ENCODE assay signal across 13 mouse cellular contexts in genomic region chr16:33529502-33530454, GRCm38 (mm10). TPM values are rescaled to one million over a fixed set of nuclear protein-coding genes. Genes with fewer than 3 reads are reported as not detected.
DNase-seq lines count a peak whose midpoint lies in the region; ATAC-seq and TF ChIP-seq lines count a peak whose summit lies in the region.
"Had no signal": no experiment of that assay in that cellular context is flagged by ENCODE, and none has a peak within 500 bp of the region (broad histone marks: within the 10 kb centered on the region; RNA-seq: fewer than 3 reads in every experiment).

No protein-coding gene starts in this region.

- H3K4me1 ChIP-seq in forebrain, embryonic 12.5 days: peaks cover 11% of the 10 kb centered on the region
- no peaks in the 10 kb centered on the region for H3K4me1 ChIP-seq in forebrain, postnatal 0 days (ENCODE audit: insufficient read depth)
- H3K4me1 ChIP-seq in midbrain, embryonic 12.5 days: peaks cover 11% of the 10 kb centered on the region
- no peaks in the 10 kb centered on the region for H3K4me1 ChIP-seq in midbrain, embryonic 14.5 days (ENCODE audit: control insufficient read depth, insufficient read depth, low read length)
- peaks cover 14% of the 10 kb centered on the region for H3K4me1 ChIP-seq in hindbrain, embryonic 13.5 days (replicated peaks)
- peaks cover 15% of the 10 kb centered on the region for H3K4me1 ChIP-seq in small intestine, adult 2 months (ENCODE audit: control insufficient read depth, insufficient read depth, insufficient read length, low read length)
- H3K4me1 ChIP-seq: embryonic facial prominence, embryonic 12.5 days had no signal

- 0 out of 2 replicates have a peak overlapping the region, but pooled peaks have one; percentile 18 for H3K9ac ChIP-seq in forebrain, embryonic 12.5 days
- no peak overlapping the region for H3K9ac ChIP-seq in forebrain, postnatal 0 days
- H3K9ac ChIP-seq in midbrain, embryonic 12.5 days (replicated peaks): no peak overlapping the region
- no peak overlapping the region for H3K9ac ChIP-seq in midbrain, embryonic 14.5 days (replicated peaks; ENCODE audit: low read length)
- no peak overlapping the region for H3K9ac ChIP-seq in hindbrain, embryonic 13.5 days
- H3K9ac ChIP-seq: embryonic facial prominence, embryonic 12.5 days; liver, embryonic 14.5 days had no signal

- H3K4me3 ChIP-seq in forebrain, embryonic 12.5 days (replicated peaks): no peak overlapping the region
- H3K4me3 ChIP-seq in forebrain, postnatal 0 days (ENCODE audit: low read depth, low read length): no peak overlapping the region
- H3K4me3 ChIP-seq in midbrain, embryonic 12.5 days: no peak overlapping the region
- H3K4me3 ChIP-seq in midbrain, embryonic 14.5 days (replicated peaks; ENCODE audit: low read depth, low read length): no peak overlapping the region
- no peak overlapping the region for H3K4me3 ChIP-seq in hindbrain, embryonic 13.5 days
- no peak overlapping the region for H3K4me3 ChIP-seq in small intestine, adult 2 months (ENCODE audit: low read depth, low read length)
- H3K4me3 ChIP-seq in gastrocnemius, adult 2 months: no peak overlapping the region
- H3K4me3 ChIP-seq: embryonic facial prominence, embryonic 12.5 days; heart, adult 2 months had no signal

- no peak for ATAC-seq in forebrain, embryonic 12.5 days (ENCODE audit: low FRiP score)
- no peak for ATAC-seq in forebrain, postnatal 0 days
- no peak for ATAC-seq in midbrain, embryonic 12.5 days (ENCODE audit: low FRiP score, low read depth)
- no peak for ATAC-seq in midbrain, embryonic 14.5 days (ENCODE audit: low FRiP score, low TSS enrichment)
- ATAC-seq in hindbrain, embryonic 13.5 days (ENCODE audit: low FRiP score): 0 out of 2 replicates have a peak, but pooled peaks have one; percentile 57

- 58% methylated on average over 11 of the region's 11 CpGs for WGBS in forebrain, embryonic 12.5 days
- WGBS in forebrain, postnatal 0 days: 53% methylated on average over 11 of the region's 11 CpGs
- 66% methylated on average over 11 of the region's 11 CpGs for WGBS in midbrain, embryonic 12.5 days
- WGBS in midbrain, embryonic 14.5 days: 61% methylated on average over 11 of the region's 11 CpGs
- 32% methylated on average over 11 of the region's 11 CpGs for WGBS in hindbrain, embryonic 13.5 days
- WGBS in small intestine, adult 2 months: 33% methylated on average over 11 of the region's 11 CpGs

- intact Hi-C loops in gastrocnemius, adult 2 months (cut with DNase I): no loop called here

- no peak overlapping the region for H3K27ac ChIP-seq in forebrain, embryonic 12.5 days
- H3K27ac ChIP-seq in forebrain, postnatal 0 days (ENCODE audit: low read depth, low read length): no peak overlapping the region
- H3K27ac ChIP-seq in midbrain, embryonic 12.5 days (replicated peaks): 0 out of 2 replicates have a peak overlapping the region, but pooled peaks have one; percentile 20
- H3K27ac ChIP-seq in midbrain, embryonic 14.5 days (replicated peaks; ENCODE audit: low read depth, low read length): no peak overlapping the region
- peak overlapping the region; percentile 40; the same call in 1 of the 2 replicates for H3K27ac ChIP-seq in hindbrain, embryonic 13.5 days
- H3K27ac ChIP-seq in small intestine, adult 2 months (ENCODE audit: insufficient read depth, low read depth, low read length): peak overlapping the region; percentile 58
- no peak overlapping the region for H3K27ac ChIP-seq in gastrocnemius, adult 2 months
- H3K27ac ChIP-seq: embryonic facial prominence, embryonic 12.5 days; heart, adult 2 months; liver, embryonic 14.5 days had no signal

- H3K27me3 ChIP-seq in forebrain, embryonic 12.5 days: no peaks in the 10 kb centered on the region
- H3K27me3 ChIP-seq in forebrain, postnatal 0 days (ENCODE audit: insufficient read depth, low read length): no peaks in the 10 kb centered on the region
- no peaks in the 10 kb centered on the region; the same call in 1 of the 2 replicates for H3K27me3 ChIP-seq in midbrain, embryonic 12.5 days
- H3K27me3 ChIP-seq in midbrain, embryonic 14.5 days (ENCODE audit: control insufficient read depth, insufficient read depth, low read length): no peaks in the 10 kb centered on the region
- no peaks in the 10 kb centered on the region for H3K27me3 ChIP-seq in hindbrain, embryonic 13.5 days
- H3K27me3 ChIP-seq in small intestine, adult 2 months (ENCODE audit: control insufficient read depth, insufficient read depth, low read length): no peaks in the 10 kb centered on the region
- H3K27me3 ChIP-seq: embryonic facial prominence, embryonic 12.5 days had no signal

- DNase-seq in forebrain, postnatal 0 days: no peak
- no peak for DNase-seq in midbrain, embryonic 14.5 days
- DNase-seq in adrenal gland, postnatal 25 days: no peak
- no peak for DNase-seq in gastrocnemius, adult 2 months
- DNase-seq: adrenal gland, postnatal 10 days; heart, adult 2 months; kidney, postnatal 36 days had no signal

- no peak for TF ChIP-seq POLR2A in small intestine, adult 2 months (IDR thresholded peaks at IDR 0.05; ENCODE audit: low read depth, low read length)

- TF ChIP-seq CTCF in forebrain, postnatal 0 days (IDR thresholded peaks at IDR 0.05; ENCODE audit: low read depth): no peak
- no peak for TF ChIP-seq CTCF in small intestine, adult 2 months (IDR thresholded peaks at IDR 0.05; ENCODE audit: extremely low read depth, insufficient read length, insufficient replicate concordance, low read depth, low read length)
- no peak for TF ChIP-seq CTCF in gastrocnemius, adult 2 months (IDR thresholded peaks at IDR 0.05)

- no peaks in the 10 kb centered on the region; the same call in 1 of the 2 replicates for H3K36me3 ChIP-seq in forebrain, embryonic 12.5 days (replicated peaks)
- H3K36me3 ChIP-seq in forebrain, postnatal 0 days (ENCODE audit: insufficient read depth): no peaks in the 10 kb centered on the region
- H3K36me3 ChIP-seq in midbrain, embryonic 12.5 days: no peaks in the 10 kb centered on the region
- H3K36me3 ChIP-seq in midbrain, embryonic 14.5 days (ENCODE audit: control insufficient read depth, insufficient read depth, low read length): no peaks in the 10 kb centered on the region
- H3K36me3 ChIP-seq in hindbrain, embryonic 13.5 days: no peaks in the 10 kb centered on the region
- H3K36me3 ChIP-seq in small intestine, adult 2 months (ENCODE audit: control insufficient read depth, insufficient read depth, low read length): no peaks in the 10 kb centered on the region
- H3K36me3 ChIP-seq: embryonic facial prominence, embryonic 12.5 days had no signal

- H3K9me3 ChIP-seq in forebrain, embryonic 12.5 days: peaks cover 10% of the 10 kb centered on the region; the same call in 1 of the 2 replicates
- H3K9me3 ChIP-seq in forebrain, postnatal 0 days (ENCODE audit: low read length): no peaks in the 10 kb centered on the region
- 0 out of 2 replicates have a peak, but pooled peaks cover 5% of the 10 kb centered on the region for H3K9me3 ChIP-seq in midbrain, embryonic 12.5 days
- no peaks in the 10 kb centered on the region; the same call in 1 of the 2 replicates for H3K9me3 ChIP-seq in midbrain, embryonic 14.5 days (ENCODE audit: control insufficient read depth, low read length)
- peaks cover 3% of the 10 kb centered on the region; the same call in 1 of the 2 replicates for H3K9me3 ChIP-seq in hindbrain, embryonic 13.5 days
- H3K9me3 ChIP-seq: embryonic facial prominence, embryonic 12.5 days had no signal

- no peak overlapping the region for H3K4me2 ChIP-seq in forebrain, embryonic 12.5 days
- H3K4me2 ChIP-seq in forebrain, postnatal 0 days (ENCODE audit: low read depth): no peak overlapping the region
- no peak overlapping the region for H3K4me2 ChIP-seq in midbrain, embryonic 12.5 days (replicated peaks)
- H3K4me2 ChIP-seq in midbrain, embryonic 14.5 days (ENCODE audit: low read length): no peak overlapping the region
- no peak overlapping the region for H3K4me2 ChIP-seq in hindbrain, embryonic 13.5 days
- H3K4me2 ChIP-seq: embryonic facial prominence, embryonic 12.5 days had no signal

RNA-seq across cellular contexts. Expression of gene Slc12a8, which starts 12.7 kb away (rescaled TPM):
- 0.94 and 1.2 TPM in 2 replicates for polyA plus RNA-seq in forebrain, embryonic 12.5 days (2016; fragmentation: Nextera tagmentation; extraction: Ambion mirVana)
- total RNA-seq in forebrain, postnatal 0 days (2014; rRNA removed): 1.1 and 2.1 TPM in 2 replicates
- 1.1 and 1.4 TPM in 2 replicates for polyA plus RNA-seq in forebrain, postnatal 0 days (2015; fragmentation: Nextera tagmentation; extraction: Ambion mirVana)
- polyA plus RNA-seq in midbrain, embryonic 12.5 days (2016; fragmentation: Nextera tagmentation; extraction: Ambion mirVana): 0.80 and 1.2 TPM in 2 replicates
- polyA plus RNA-seq in midbrain, embryonic 14.5 days (2014; fragmentation: Nextera tagmentation; extraction: Ambion mirVana): 0.65 and 0.80 TPM in 2 replicates
- 0.62 and 0.75 TPM in 2 replicates for polyA plus RNA-seq in hindbrain, embryonic 13.5 days (2015; fragmentation: Nextera tagmentation; extraction: Ambion mirVana)
- polyA plus RNA-seq in small intestine, adult 2 months (2012; rRNA removed): 20.9 and 46.7 TPM in 2 replicates
- 0.70 and 0.76 TPM in 2 replicates for total RNA-seq in adrenal gland, postnatal 25 days (2021)
- total RNA-seq in gastrocnemius, adult 2 months (2021): under 1 TPM; 0.15 to 0.47 TPM

Comparison
In these comparisons a context has a peak if more than half of its experiments do, and no peak if none do; other contexts are left out.
1. H3K27ac ChIP-seq: peak in midbrain, embryonic 12.5 days (single experiment), hindbrain, embryonic 13.5 days (single experiment) and small intestine, adult 2 months (single experiment); none in forebrain, embryonic 12.5 days (single experiment), forebrain, postnatal 0 days (single experiment), midbrain, embryonic 14.5 days (single experiment) and gastrocnemius, adult 2 months (single experiment).